Mouse (Mus musculus): Measurements from ENCODE around the gene Bmp3. TPM values are rescaled to one million over a fixed set of nuclear protein-coding genes. Genes with fewer than 3 reads are reported as not detected.

The Bmp3 gene
- total and polyA plus RNA-seq, 3 experiments: not detected

DNA sequence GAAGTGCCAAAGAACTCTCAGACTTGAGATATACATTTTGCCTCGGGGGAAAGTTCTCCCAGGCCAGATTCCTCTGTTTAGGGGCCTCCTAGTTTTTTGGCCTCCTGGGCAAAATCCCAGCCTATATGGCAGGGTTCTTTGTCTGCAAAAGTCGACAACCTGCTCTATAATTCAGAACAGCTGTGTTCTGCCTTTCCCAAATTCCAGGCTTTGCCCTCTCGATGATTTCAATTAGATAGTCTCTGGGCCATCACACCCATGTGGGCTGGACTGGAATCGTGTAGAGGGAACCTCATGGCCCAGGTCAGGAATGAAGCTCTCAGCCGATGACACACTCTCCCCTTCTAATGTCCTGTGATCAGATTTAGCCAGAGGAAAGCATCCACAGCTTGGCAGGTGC, 21.8 kb downstream of the Bmp3 start:
- Histone ChIP-seq H3K4me3 (replicated peaks in 1 of 3; ENCODE audit: low read depth in 2 of 3, low read length in 2 of 3, poor library complexity in 1 of 3) (no peak overlapping the region), H3K9ac (ENCODE audit: insufficient read depth, low read depth) (no peak overlapping the region), H3K27me3 (replicated peaks) (no peaks in the 10 kb centered on the region), H3K4me1 (ENCODE audit: control insufficient read depth in 1 of 2, insufficient read depth in 2 of 2) (no peaks in the 10 kb centered on the region), H3K9me3 (replicated peaks; ENCODE audit: low read length) (no peaks in the 10 kb centered on the region), H3K79me2 (replicated peaks; ENCODE audit: control insufficient read depth, extremely low read depth, insufficient read depth, poor library complexity, severe bottlenecking) (no peaks in the 10 kb centered on the region), H3K36me3 (replicated peaks in 1 of 2; ENCODE audit: control insufficient read depth in 1 of 2, insufficient read depth in 1 of 2, low read length in 1 of 2) (no peaks in the 10 kb centered on the region), H3K27ac (ENCODE audit: insufficient read depth, low read depth) (no peak overlapping the region), H3K4me2 (ENCODE audit: insufficient read depth, low read depth, poor library complexity, severe bottlenecking) (no peak overlapping the region)
- no peak for TF ChIP-seq CTCF (conservative IDR thresholded peaks at IDR 0.05 in 1 of 2, IDR thresholded peaks at IDR 0.05 in 1 of 2; ENCODE audit: low read depth in 2 of 2, low read length in 2 of 2)
- TF ChIP-seq GABPA (IDR thresholded peaks at IDR 0.05; ENCODE audit: insufficient replicate concordance, low read depth, low read length): no peak
- no peak for TF ChIP-seq KAT2A (IDR thresholded peaks at IDR 0.05; ENCODE audit: insufficient replicate concordance, low read length)
- TF ChIP-seq MEF2A (IDR thresholded peaks at IDR 0.05; ENCODE audit: borderline replicate concordance, low read depth, low read length): no peak
- no peak for TF ChIP-seq UBTF (IDR thresholded peaks at IDR 0.05; ENCODE audit: low read depth, low read length)
- TF ChIP-seq PAX5 (IDR thresholded peaks at IDR 0.05; ENCODE audit: low read length): no peak
- TF ChIP-seq NELFE (IDR thresholded peaks at IDR 0.05; ENCODE audit: low read depth, low read length): no peak
- TF ChIP-seq ETS1 (conservative IDR thresholded peaks at IDR 0.05; ENCODE audit: low read depth, low read length): no peak
- no peak for TF ChIP-seq MAX (IDR thresholded peaks at IDR 0.05; ENCODE audit: low read length)
- TF ChIP-seq USF2 (conservative IDR thresholded peaks at IDR 0.05; ENCODE audit: low read depth, low read length): no peak
- TF ChIP-seq NRF1 (IDR thresholded peaks at IDR 0.05; ENCODE audit: low read depth, low read length): no peak
- TF ChIP-seq ZMIZ1 (IDR thresholded peaks at IDR 0.05; ENCODE audit: low read depth, low read length): no peak
- TF ChIP-seq CHD1 (IDR thresholded peaks at IDR 0.05; ENCODE audit: low read depth, low read length): no peak
- in situ Hi-C loops (cut with MboI; ENCODE audit: low pct_ligation_motif_present, low pct_unique_long_range_greater_than_20kb, low sequenced_read_pairs) (loop anchor here (25.0 kb wide), 1 partner anchor 286 kb away; no protein-coding TSS in a partner anchor), dilution Hi-C loops (cut with MboI; ENCODE audit: extremely low pct_ligation_motif_present, extremely low pct_unique_long_range_greater_than_20kb, low sequenced_read_pairs) (no loop called here)
- DNase-seq (ENCODE audit: extremely low read depth): no peak

DNA sequence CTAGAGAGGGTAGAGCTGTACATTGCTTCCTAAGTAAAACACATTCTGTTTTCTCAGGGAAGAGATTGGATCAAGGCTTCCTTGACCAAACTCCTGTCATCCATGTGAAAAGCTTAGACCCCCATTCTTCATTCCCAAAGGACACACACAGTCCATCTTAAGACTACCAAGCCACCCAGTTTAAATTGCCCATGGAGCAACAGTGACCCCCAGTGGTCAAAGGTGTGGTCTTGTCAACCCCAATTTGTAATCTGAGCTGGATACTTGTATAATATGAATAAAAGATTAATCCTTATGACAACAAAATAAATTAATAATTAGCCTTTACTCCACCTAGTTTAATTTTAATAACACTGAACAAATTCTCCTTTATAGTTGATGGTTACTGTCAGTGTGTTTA, 24.7 kb downstream of the Bmp3 start:
- in situ Hi-C loops (cut with MboI; ENCODE audit: low pct_ligation_motif_present, low pct_unique_long_range_greater_than_20kb, low sequenced_read_pairs): loop anchor here (25.0 kb wide), 1 partner anchor 283 kb away; no protein-coding TSS in a partner anchor
- dilution Hi-C loops (cut with MboI; ENCODE audit: extremely low pct_ligation_motif_present, extremely low pct_unique_long_range_greater_than_20kb, low sequenced_read_pairs): no loop called here

More for the DNA sequence above, 24.7 kb downstream of the Bmp3 start:
- Histone ChIP-seq H3K9ac (ENCODE audit: insufficient read depth, low read depth) (no peak overlapping the region), H3K9me3 (replicated peaks; ENCODE audit: low read length) (no peaks in the 10 kb centered on the region), H3K27me3 (replicated peaks) (no peaks in the 10 kb centered on the region), H3K36me3 (replicated peaks in 1 of 2; ENCODE audit: control insufficient read depth in 1 of 2, insufficient read depth in 1 of 2, low read length in 1 of 2) (no peaks in the 10 kb centered on the region), H3K79me2 (replicated peaks; ENCODE audit: control insufficient read depth, extremely low read depth, insufficient read depth, poor library complexity, severe bottlenecking) (no peaks in the 10 kb centered on the region), H3K4me3 (replicated peaks in 1 of 3; ENCODE audit: low read depth in 2 of 3, low read length in 2 of 3, poor library complexity in 1 of 3) (no peak overlapping the region), H3K27ac (ENCODE audit: insufficient read depth, low read depth) (no peak overlapping the region), H3K4me2 (ENCODE audit: insufficient read depth, low read depth, poor library complexity, severe bottlenecking) (no peak overlapping the region), H3K4me1 (ENCODE audit: control insufficient read depth in 1 of 2, insufficient read depth in 2 of 2) (no peaks in the 10 kb centered on the region)
- TF ChIP-seq RAD21 (IDR thresholded peaks at IDR 0.05; ENCODE audit: low read depth, low read length) (peak; percentile 79), SMC3 (IDR thresholded peaks at IDR 0.05; ENCODE audit: low read depth, low read length) (peak; percentile 64), HCFC1 (IDR thresholded peaks at IDR 0.05; ENCODE audit: low read depth, low read length) (no peak), CTCF (conservative IDR thresholded peaks at IDR 0.05 in 1 of 2, IDR thresholded peaks at IDR 0.05 in 1 of 2; ENCODE audit: low read depth in 2 of 2, low read length in 2 of 2) (peak; percentile 77 to 85)
- peak; percentile 55 for DNase-seq (ENCODE audit: extremely low read depth)
